9 mouse cellular contexts compared by ENCODE assay signal in genomic region chr4:58999686-59000085, GRCm38 (mm10). TPM values are rescaled to one million over a fixed set of nuclear protein-coding genes. Genes with fewer than 3 reads are reported as not detected.
DNase-seq lines count a peak whose midpoint lies in the region; ATAC-seq and TF ChIP-seq lines count a peak whose summit lies in the region.
"Had no signal": no experiment of that assay in that cellular context is flagged by ENCODE, and none has a peak within 500 bp of the region (broad histone marks: within the 10 kb centered on the region; RNA-seq: fewer than 3 reads in every experiment).

No protein-coding gene starts in this region.

- H3K4me3 ChIP-seq in CH12.LX (replicated peaks in 1 of 3; ENCODE audit: low read depth in 2 of 3, low read length in 2 of 3, poor library complexity in 1 of 3): no peak overlapping the region
- no peak overlapping the region for H3K4me3 ChIP-seq in lung, postnatal 0 days (ENCODE audit: low read depth, low read length)
- H3K4me3 ChIP-seq: limb, embryonic 13.5 days had no signal

- DNase-seq in A20 (ENCODE audit: low read depth, low spot score) (peak; percentile 81), CH12.LX (ENCODE audit: extremely low read depth) (peak; percentile 73)
- DNase-seq in brain, embryonic 14.5 days (ENCODE audit: low read depth): peak; percentile 85
- peak; percentile 53 to 78 for DNase-seq in frontal cortex, postnatal 14 days (ENCODE audit: low spot score in 2 of 2)
- peak; percentile 72 to 86 for DNase-seq in kidney, postnatal 36 days
- peak; percentile 88 for DNase-seq in lung, postnatal 0 days (ENCODE audit: low spot score)
- DNase-seq in right cerebral cortex, postnatal 4 days: peak; percentile 71

- in situ Hi-C loops in CH12.LX (cut with MboI; ENCODE audit: low pct_ligation_motif_present, low pct_unique_long_range_greater_than_20kb, low sequenced_read_pairs): loop anchor here (10.0 kb wide), 1 partner anchor 45 kb away; no protein-coding TSS in a partner anchor

- 0 out of 2 replicates have a peak overlapping the region, but pooled peaks have one; percentile 6 for H3K4me2 ChIP-seq in CH12.LX (ENCODE audit: insufficient read depth, low read depth, poor library complexity, severe bottlenecking)
- H3K4me2 ChIP-seq in lung, postnatal 0 days (replicated peaks; ENCODE audit: low read depth, low read length): no peak overlapping the region
- H3K4me2 ChIP-seq: limb, embryonic 13.5 days had no signal

- TF ChIP-seq CTCF in CH12.LX (conservative IDR thresholded peaks at IDR 0.05 in 1 of 2, IDR thresholded peaks at IDR 0.05 in 1 of 2; ENCODE audit: low read depth in 2 of 2, low read length in 2 of 2): peak; percentile 89
- TF ChIP-seq CTCF in brain, embryonic 14.5 days (IDR thresholded peaks at IDR 0.05; ENCODE audit: borderline replicate concordance, extremely low read depth, insufficient read depth, insufficient read length): peak; percentile 93
- peak; percentile 95 for TF ChIP-seq CTCF in lung, postnatal 0 days (IDR thresholded peaks at IDR 0.05)

- peak; percentile 70 for TF ChIP-seq RAD21 in CH12.LX (IDR thresholded peaks at IDR 0.05; ENCODE audit: low read depth, low read length)

- H3K9me3 ChIP-seq in CH12.LX (replicated peaks; ENCODE audit: low read length): no peaks in the 10 kb centered on the region
- no peaks in the 10 kb centered on the region for H3K9me3 ChIP-seq in lung, postnatal 0 days (ENCODE audit: low read length)
- H3K9me3 ChIP-seq: limb, embryonic 13.5 days had no signal

- TF ChIP-seq POLR2A in CH12.LX (IDR thresholded peaks at IDR 0.05; ENCODE audit: low read depth, low read length): no peak
- TF ChIP-seq POLR2A in brain, embryonic 14.5 days (IDR thresholded peaks at IDR 0.05; ENCODE audit: borderline replicate concordance, extremely low read depth, insufficient read depth, insufficient read length, poor library complexity, severe bottlenecking): no peak

- H3K4me1 ChIP-seq in CH12.LX (ENCODE audit: control insufficient read depth in 1 of 2, insufficient read depth in 2 of 2): peaks cover 1 to 24% of the 10 kb centered on the region in 2 experiments; a peak in 3 of 4 replicates
- H3K4me1 ChIP-seq in lung, postnatal 0 days (ENCODE audit: insufficient read depth, low read depth, low read length): peaks cover 4% of the 10 kb centered on the region; the same call in 1 of the 2 replicates

- no peaks in the 10 kb centered on the region for H3K36me3 ChIP-seq in CH12.LX (replicated peaks in 1 of 2; ENCODE audit: control insufficient read depth in 1 of 2, insufficient read depth in 1 of 2, low read length in 1 of 2)
- H3K36me3 ChIP-seq in lung, postnatal 0 days (ENCODE audit: insufficient read depth, low read length): no peaks in the 10 kb centered on the region
- H3K36me3 ChIP-seq: limb, embryonic 13.5 days had no signal

- H3K27ac ChIP-seq in CH12.LX (ENCODE audit: insufficient read depth, low read depth): no peak overlapping the region
- no peak overlapping the region for H3K27ac ChIP-seq in lung, postnatal 0 days (ENCODE audit: low read length)
- H3K27ac ChIP-seq: limb, embryonic 13.5 days had no signal

- WGBS in lung, postnatal 0 days: 9% methylated on average over 2 of the region's 2 CpGs

- no peak for TF ChIP-seq EP300 in CH12.LX (IDR thresholded peaks at IDR 0.05; ENCODE audit: low read length)
- TF ChIP-seq EP300 in lung, postnatal 0 days (IDR thresholded peaks at IDR 0.05): no peak

- no peaks in the 10 kb centered on the region for H3K27me3 ChIP-seq in CH12.LX (replicated peaks)
- H3K27me3 ChIP-seq in lung, postnatal 0 days (replicated peaks; ENCODE audit: insufficient read depth, low read length): no peaks in the 10 kb centered on the region
- H3K27me3 ChIP-seq: limb, embryonic 13.5 days had no signal

- no peak overlapping the region for H3K9ac ChIP-seq in CH12.LX (ENCODE audit: insufficient read depth, low read depth)
- H3K9ac ChIP-seq in lung, postnatal 0 days (replicated peaks; ENCODE audit: low read depth): no peak overlapping the region
- H3K9ac ChIP-seq: limb, embryonic 13.5 days had no signal

- H3K79me2 ChIP-seq in CH12.LX (replicated peaks; ENCODE audit: control insufficient read depth, extremely low read depth, insufficient read depth, poor library complexity, severe bottlenecking): peaks cover 6% of the 10 kb centered on the region

- no peak for ATAC-seq in lung, postnatal 0 days
- no peak for ATAC-seq in megakaryocyte-erythroid progenitor cell, adult 5-6 weeks (replicated peaks; ENCODE audit: low FRiP score, low TSS enrichment, poor library complexity, severe bottlenecking)

- dilution Hi-C loops in CH12.LX (cut with MboI; ENCODE audit: extremely low pct_ligation_motif_present, extremely low pct_unique_long_range_greater_than_20kb, low sequenced_read_pairs): no loop called here

TF ChIP-seq in CH12.LX, 34 proteins besides CTCF, POLR2A, EP300 and RAD21:
- TF ChIP-seq SMC3 (IDR thresholded peaks at IDR 0.05; ENCODE audit: low read depth, low read length) (peak; percentile 82), MAX (IDR thresholded peaks at IDR 0.05; ENCODE audit: low read length) (peak; percentile 28; the same call in 1 of the 2 replicates), MYC (IDR thresholded peaks at IDR 0.05; ENCODE audit: low read depth, low read length) (0 out of 2 replicates have a peak, but pooled peaks have one; percentile 59), HCFC1 (IDR thresholded peaks at IDR 0.05; ENCODE audit: low read depth, low read length) (no peak), NELFE (IDR thresholded peaks at IDR 0.05; ENCODE audit: low read depth, low read length) (0 out of 2 replicates have a peak, but pooled peaks have one; percentile 28)

RNA-seq across cellular contexts. Expression of gene Gm20503, which starts 3.3 kb away (rescaled TPM):
- total RNA-seq in CH12.LX (2012; rRNA removed) (0.13 TPM in 1 of 2 replicates, not detected in the other), CH12.LX (2014; rRNA removed) (not detected in 2 replicates)
- polyA plus RNA-seq in CH12.LX (2012; ENCODE audit: insufficient read length, low read depth): 0.70 TPM in 1 of 2 replicates, not detected in the other
- polyA plus RNA-seq in brain, embryonic 14.5 days (2012; rRNA removed): not detected in 2 replicates
- polyA plus RNA-seq in lung, postnatal 0 days (2015; fragmentation: Nextera tagmentation; extraction: Ambion mirVana): 18.9 and 23.2 TPM in 2 replicates
- total RNA-seq in megakaryocyte-erythroid progenitor cell, adult 5-6 weeks (2014; fragmentation: Nextera tagmentation): not detected in 2 replicates
- not detected in 2 replicates for total RNA-seq in megakaryocyte-erythroid progenitor cell, adult 5-6 weeks (2017)

RNA-seq across cellular contexts. Expression of gene Dnajc25, which starts 4.8 kb away (rescaled TPM):
- total RNA-seq in CH12.LX (2012; rRNA removed) (2.7 and 3.7 TPM in 2 replicates), CH12.LX (2014; rRNA removed) (3.8 and 4.7 TPM in 2 replicates)
- polyA plus RNA-seq in CH12.LX (2012; ENCODE audit: insufficient read length, low read depth): 7.0 and 7.6 TPM in 2 replicates
- polyA plus RNA-seq in brain, embryonic 14.5 days (2012; rRNA removed): 3.7 and 4.2 TPM in 2 replicates
- polyA plus RNA-seq in lung, postnatal 0 days (2015; fragmentation: Nextera tagmentation; extraction: Ambion mirVana): 14.1 and 16.6 TPM in 2 replicates
- total RNA-seq in megakaryocyte-erythroid progenitor cell, adult 5-6 weeks (2014; fragmentation: Nextera tagmentation): 10.3 and 10.5 TPM in 2 replicates
- 24.5 and 44.0 TPM in 2 replicates for total RNA-seq in megakaryocyte-erythroid progenitor cell, adult 5-6 weeks (2017)

RNA-seq across cellular contexts. Expression of gene Ptgr1, which starts 12.8 kb away (rescaled TPM):
- total RNA-seq in CH12.LX (2012; rRNA removed) (6.2 and 7.2 TPM in 2 replicates), CH12.LX (2014; rRNA removed) (2.4 and 2.9 TPM in 2 replicates)
- polyA plus RNA-seq in CH12.LX (2012; ENCODE audit: insufficient read length, low read depth): 4.0 and 4.2 TPM in 2 replicates
- polyA plus RNA-seq in brain, embryonic 14.5 days (2012; rRNA removed): 3.4 and 3.5 TPM in 2 replicates
- 21.6 and 23.5 TPM in 2 replicates for polyA plus RNA-seq in lung, postnatal 0 days (2015; fragmentation: Nextera tagmentation; extraction: Ambion mirVana)
- 5.0 and 14.5 TPM in 2 replicates for total RNA-seq in megakaryocyte-erythroid progenitor cell, adult 5-6 weeks (2014; fragmentation: Nextera tagmentation)
- 12.8 and 16.2 TPM in 2 replicates for total RNA-seq in megakaryocyte-erythroid progenitor cell, adult 5-6 weeks (2017)

RNA-seq across cellular contexts. Expression of gene Gng10, which starts 35.2 kb away (rescaled TPM):
- total RNA-seq in CH12.LX (2012; rRNA removed): 55.6 and 68.0 TPM in 2 replicates
- total RNA-seq in CH12.LX (2014; rRNA removed): 189 and 210 TPM in 2 replicates
- 78.6 and 95.5 TPM in 2 replicates for polyA plus RNA-seq in CH12.LX (2012; ENCODE audit: insufficient read length, low read depth)
- 76.2 and 79.9 TPM in 2 replicates for polyA plus RNA-seq in brain, embryonic 14.5 days (2012; rRNA removed)
- 38.4 TPM in 2 replicates for polyA plus RNA-seq in lung, postnatal 0 days (2015; fragmentation: Nextera tagmentation; extraction: Ambion mirVana)
- 82.0 and 100 TPM in 2 replicates for total RNA-seq in megakaryocyte-erythroid progenitor cell, adult 5-6 weeks (2014; fragmentation: Nextera tagmentation)
- 58.5 and 65.7 TPM in 2 replicates for total RNA-seq in megakaryocyte-erythroid progenitor cell, adult 5-6 weeks (2017)

RNA-seq across cellular contexts. Expression of gene Zkscan16, which starts 56.3 kb away (rescaled TPM):
- total RNA-seq in CH12.LX (2012; rRNA removed) (not detected in 2 replicates), CH12.LX (2014; rRNA removed) (not detected in 2 replicates)
- polyA plus RNA-seq in CH12.LX (2012; ENCODE audit: insufficient read length, low read depth): not detected in 2 replicates
- polyA plus RNA-seq in brain, embryonic 14.5 days (2012; rRNA removed): 2.0 and 3.2 TPM in 2 replicates
- not detected in 2 replicates for polyA plus RNA-seq in lung, postnatal 0 days (2015; fragmentation: Nextera tagmentation; extraction: Ambion mirVana)
- total RNA-seq in megakaryocyte-erythroid progenitor cell, adult 5-6 weeks (2014; fragmentation: Nextera tagmentation): not detected in 2 replicates
- total RNA-seq in megakaryocyte-erythroid progenitor cell, adult 5-6 weeks (2017): not detected in 2 replicates

Comparison
In these comparisons a context has a peak if more than half of its experiments do, and no peak if none do; other contexts are left out.
1. RNA of gene Gm20503, which starts 3.3 kb away (polyA plus RNA-seq): 18.9 to 23.2 TPM in lung, postnatal 0 days; 0.70 TPM in CH12.LX and not detected in brain, embryonic 14.5 days; every median in the first group is over 10 times any median in the second.
2. Peak in every context shown above with its lines, with median percentiles within 50 percentile points of each other: DNase-seq and CTCF ChIP-seq.